Mouse (Mus musculus): ENCODE measurements around the gene Rassf3. TPM values are rescaled to one million over a fixed set of nuclear protein-coding genes. Genes with fewer than 3 reads are reported as not detected.
A peak's percentile ranks its signal among the peaks of the same experiment; 100 is the strongest.

Rassf3 gene
- polyA plus RNA-seq (2015; fragmentation: Nextera tagmentation; extraction: Ambion mirVana): 16.4 and 16.6 TPM in 2 replicates

- no peaks in the 10 kb centered on the region for H3K36me3 ChIP-seq (replicated peaks; ENCODE audit: insufficient read depth, low read length)
- H3K27me3 ChIP-seq (ENCODE audit: insufficient read depth, low read length): no peaks in the 10 kb centered on the region
- DNase-seq (peak; percentile 100), ATAC-seq (peak; percentile 92)
- H3K4me1 ChIP-seq (ENCODE audit: insufficient read depth): peaks cover 37% of the 10 kb centered on the region
- H3K9ac ChIP-seq (replicated peaks): peak within 1 kb of the TSS; percentile 79
- WGBS (ENCODE audit: insufficient replicate concordance): 2% methylated on average over 34 of the region's 62 CpGs
- peak within 1 kb of the TSS; percentile 84 for H3K4me3 ChIP-seq (ENCODE audit: low read depth, low read length)
- H3K9me3 ChIP-seq (ENCODE audit: low read length): no peaks in the 10 kb centered on the region
- peak within 1 kb of the TSS; percentile 91 for H3K27ac ChIP-seq (ENCODE audit: low read depth)
- H3K4me2 ChIP-seq (ENCODE audit: low read depth, low read length): peak within 1 kb of the TSS; percentile 91
- TF ChIP-seq CTCF (IDR thresholded peaks at IDR 0.05; ENCODE audit: low read depth) (peak; percentile 37), EP300 (IDR thresholded peaks at IDR 0.05; ENCODE audit: low read depth) (peak; percentile 54)
Measured at GRCm38 (mm10) chr10:121476190-121476967, at the start of gene Rassf3. Rassf3 (minus strand) TSS chr10:121476347.

GRCm38 (mm10) chr10:121520923-121521585 lies 44.9 kb upstream of the Rassf3 start:
- DNase-seq: no peak
- Histone ChIP-seq H3K9me3 (ENCODE audit: low read length) (no peaks in the 10 kb centered on the region), H3K4me3 (ENCODE audit: low read depth, low read length) (no peak overlapping the region), H3K4me1 (ENCODE audit: insufficient read depth) (0 out of 2 replicates have a peak, but pooled peaks cover under 1% of the 10 kb centered on the region), H3K4me2 (ENCODE audit: low read depth, low read length) (no peak overlapping the region), H3K36me3 (replicated peaks; ENCODE audit: insufficient read depth, low read length) (no peaks in the 10 kb centered on the region), H3K9ac (replicated peaks) (no peak overlapping the region), H3K27ac (ENCODE audit: low read depth) (peak overlapping the region; percentile 61), H3K27me3 (ENCODE audit: insufficient read depth, low read length) (no peaks in the 10 kb centered on the region)
- TF ChIP-seq CTCF (IDR thresholded peaks at IDR 0.05; ENCODE audit: low read depth) (no peak), EP300 (IDR thresholded peaks at IDR 0.05; ENCODE audit: low read depth) (no peak)
- 55% methylated on average over 12 of the region's 12 CpGs for WGBS (ENCODE audit: insufficient replicate concordance)
- peak; percentile 89 for ATAC-seq

GRCm38 (mm10) chr10:121519710-121520109 lies 43.6 kb upstream of the Rassf3 start:
- no peak overlapping the region for H3K4me3 ChIP-seq (ENCODE audit: low read depth, low read length)
- WGBS (ENCODE audit: insufficient replicate concordance): 39% methylated on average over 2 of the region's 2 CpGs
- H3K36me3 ChIP-seq (replicated peaks; ENCODE audit: insufficient read depth, low read length): no peaks in the 10 kb centered on the region
- TF ChIP-seq CTCF (IDR thresholded peaks at IDR 0.05; ENCODE audit: low read depth): no peak
- TF ChIP-seq EP300 (IDR thresholded peaks at IDR 0.05; ENCODE audit: low read depth): no peak
- H3K27me3 ChIP-seq (ENCODE audit: insufficient read depth, low read length): no peaks in the 10 kb centered on the region
- no peak overlapping the region for H3K4me2 ChIP-seq (ENCODE audit: low read depth, low read length)
- DNase-seq (no peak), ATAC-seq (no peak)
- H3K9me3 ChIP-seq (ENCODE audit: low read length): no peaks in the 10 kb centered on the region
- H3K4me1 ChIP-seq (ENCODE audit: insufficient read depth): 0 out of 2 replicates have a peak, but pooled peaks cover 2% of the 10 kb centered on the region
- no peak overlapping the region for H3K27ac ChIP-seq (ENCODE audit: low read depth)
- H3K9ac ChIP-seq (replicated peaks): no peak overlapping the region

GRCm38 (mm10) chr10:121516008-121516600 lies 40.0 kb upstream of the Rassf3 start:
- H3K9me3 ChIP-seq (ENCODE audit: low read length): no peaks in the 10 kb centered on the region
- ATAC-seq (peak; percentile 49), DNase-seq (peak; percentile 88)
- H3K27ac ChIP-seq (ENCODE audit: low read depth): no peak overlapping the region
- WGBS (ENCODE audit: insufficient replicate concordance): 26% methylated on average over 18 of the region's 18 CpGs
- H3K27me3 ChIP-seq (ENCODE audit: insufficient read depth, low read length): no peaks in the 10 kb centered on the region
- H3K9ac ChIP-seq (replicated peaks): no peak overlapping the region
- H3K4me1 ChIP-seq (ENCODE audit: insufficient read depth): 0 out of 2 replicates have a peak, but pooled peaks cover 2% of the 10 kb centered on the region
- H3K4me2 ChIP-seq (ENCODE audit: low read depth, low read length): no peak overlapping the region
- no peak overlapping the region for H3K4me3 ChIP-seq (ENCODE audit: low read depth, low read length)
- no peaks in the 10 kb centered on the region for H3K36me3 ChIP-seq (replicated peaks; ENCODE audit: insufficient read depth, low read length)
- TF ChIP-seq EP300 (IDR thresholded peaks at IDR 0.05; ENCODE audit: low read depth) (no peak), CTCF (IDR thresholded peaks at IDR 0.05; ENCODE audit: low read depth) (peak; percentile 96)

- DNase-seq (peak; percentile 44), ATAC-seq (peak; percentile 60)
- peak overlapping the region; percentile 66 for H3K27ac ChIP-seq (ENCODE audit: low read depth)
- 0 out of 2 replicates have a peak overlapping the region, but pooled peaks have one; percentile 26 for H3K9ac ChIP-seq (replicated peaks)
- peak overlapping the region; percentile 13 for H3K4me3 ChIP-seq (ENCODE audit: low read depth, low read length)
- TF ChIP-seq CTCF (IDR thresholded peaks at IDR 0.05; ENCODE audit: low read depth) (no peak), EP300 (IDR thresholded peaks at IDR 0.05; ENCODE audit: low read depth) (no peak)
- H3K36me3 ChIP-seq (replicated peaks; ENCODE audit: insufficient read depth, low read length): no peaks in the 10 kb centered on the region
- 40% methylated on average over 24 of the region's 24 CpGs for WGBS (ENCODE audit: insufficient replicate concordance)
- H3K9me3 ChIP-seq (ENCODE audit: low read length): no peaks in the 10 kb centered on the region
- peaks cover 32% of the 10 kb centered on the region for H3K4me1 ChIP-seq (ENCODE audit: insufficient read depth)
- no peaks in the 10 kb centered on the region for H3K27me3 ChIP-seq (ENCODE audit: insufficient read depth, low read length)
- peak overlapping the region; percentile 59 for H3K4me2 ChIP-seq (ENCODE audit: low read depth, low read length)
Measured at GRCm38 (mm10) chr10:121509751-121510643, 33.9 kb upstream of the Rassf3 start.
